Mouse (Mus musculus) limb, embryonic 14.5 days (tissue): ENCODE data around the gene Gm10638. TPM values are rescaled to one million over a fixed set of nuclear protein-coding genes. Genes with fewer than 3 reads are reported as not detected.

Experiments used
- ATAC-seq: fragments of 200-750 bp; cut with Nextera tagmentation; 2 replicates; pipeline ENCODE4 v1.8.0; 2017; ENCODE audit warnings: low read depth, moderate number of reproducible peaks, moderate TSS enrichment; ENCODE audit not compliant: low FRiP score
- DNase-seq: peaks from one replicate; pipeline ENCODE4 v3.0.0-alpha.2; 2015; ENCODE audit warnings: low spot score
- H3K27ac ChIP-seq: fragments of 300-500 bp; sonication (generic); replicated peaks from 2 replicates; pipeline ENCODE4 v1.5.1; 2014; ENCODE audit warnings: low read depth, mild to moderate bottlenecking, low read length, moderate library complexity, mixed read lengths
- H3K27me3 ChIP-seq: fragments of 300-500 bp; sonication (generic); 2 replicates; pipeline ENCODE4 v1.6.1; 2014; ENCODE audit warnings: low read length, mixed read lengths; ENCODE audit not compliant: control insufficient read depth, insufficient read depth
- H3K36me3 ChIP-seq: fragments of 300-500 bp; sonication (generic); 2 replicates; pipeline ENCODE4 v1.6.1; 2014; ENCODE audit warnings: mild to moderate bottlenecking, low read length, moderate library complexity, mixed read lengths; ENCODE audit not compliant: control insufficient read depth, insufficient read depth
- H3K4me1 ChIP-seq: fragments of 300-500 bp; sonication (generic); 2 replicates; pipeline ENCODE4 v1.6.1; 2014; ENCODE audit warnings: antibody characterized with exemption, low read length, mixed read lengths; ENCODE audit not compliant: control insufficient read depth, insufficient read depth
- H3K4me2 ChIP-seq: fragments of 300-500 bp; sonication (generic); replicated peaks from 2 replicates; pipeline ENCODE4 v1.6.1; 2014; ENCODE audit warnings: low read depth, mild to moderate bottlenecking, low read length, moderate library complexity; ENCODE audit not compliant: severe bottlenecking
- H3K4me3 ChIP-seq: fragments of 300-500 bp; sonication (generic); replicated peaks from 2 replicates; pipeline ENCODE4 v1.5.1; 2014; ENCODE audit warnings: low read length
- H3K9ac ChIP-seq: fragments of 300-500 bp; sonication (generic); 2 replicates; pipeline ENCODE4 v1.6.1; 2014; ENCODE audit warnings: mild to moderate bottlenecking, low read depth, low read length, moderate library complexity; ENCODE audit not compliant: severe bottlenecking
- H3K9me3 ChIP-seq: fragments of 300-500 bp; sonication (generic); 2 replicates; pipeline ENCODE4 v1.6.1; 2016; ENCODE audit warnings: low read length; ENCODE audit not compliant: control insufficient read depth
- POLR2A ChIP-seq: fragments of 200-500 bp; IDR thresholded peaks from 2 replicates; pipeline ENCODE4 v1.8.0; 2012; ENCODE audit warnings: inconsistent platforms, mild to moderate bottlenecking, moderate library complexity, borderline replicate concordance; ENCODE audit not compliant: insufficient read depth, insufficient read length; ENCODE audit errors: extremely low read depth
- WGBS: fragments of 180-500 bp; shearing (Covaris S2); extraction: QIAGEN DNeasy Blood & Tissue Kit; methylation state at CpG from one replicate; pipeline ENCODE4 v1.1.7; 2014; 5-methylcytosine and 5-hydroxymethylcytosine counted together
- polyA plus RNA-seq, 2 experiments: library from polyadenylated mRNA; depleted of rRNA in 1 of 2; stranded (reverse) in 1 of 2; unstranded in 1 of 2; fragments of >200 nt; fragmentation: Nextera tagmentation in 1 of 2; extraction: Ambion mirVana in 1 of 2; gene quantifications; 2 replicates each; pipeline versions ENCODE4 v1.2.1 to v1.2.3; 2012 to 2014

The Gm10638 gene
- polyA plus RNA-seq, 2 experiments = 2.9 to 5.3 TPM

DNA sequence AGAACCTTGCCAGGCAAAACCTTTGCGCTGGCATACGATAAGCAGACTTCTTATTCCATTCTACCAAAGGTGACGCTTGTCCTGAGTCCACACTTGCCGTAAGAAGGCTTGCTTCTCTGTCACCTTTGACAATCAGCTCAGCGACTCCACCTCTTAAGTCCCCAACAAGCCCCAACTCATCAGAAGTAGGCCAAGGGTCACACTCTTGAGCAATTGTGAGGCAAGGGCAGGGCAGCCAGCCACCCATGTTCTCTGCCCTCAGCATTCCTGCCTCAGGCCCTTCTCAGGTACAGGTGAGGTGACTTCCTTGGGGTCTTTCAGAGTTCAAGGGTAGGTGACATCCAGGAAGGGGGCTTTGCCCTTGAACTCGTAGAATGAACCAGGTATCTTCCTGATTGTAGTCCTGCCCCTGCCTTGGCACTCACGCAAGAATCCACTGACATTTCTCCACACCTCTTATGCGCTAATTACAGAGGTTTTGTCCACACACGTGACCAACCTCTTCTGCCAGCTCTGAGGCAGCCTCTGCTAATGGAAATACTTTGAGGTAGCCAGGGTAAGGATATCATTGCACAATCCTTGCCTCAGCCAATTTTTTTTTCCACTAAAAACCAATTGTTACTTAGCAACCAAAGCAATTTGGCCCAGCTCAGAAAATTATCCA is 21.2 kb downstream of the Gm10638 start:
- H3K9ac ChIP-seq = no peak overlapping the region
- 82% methylated on average over 9 of the region's 9 CpGs for WGBS
- no peak for ATAC-seq
- TF ChIP-seq POLR2A = no peak
- no peaks in the 10 kb centered on the region for H3K27me3 ChIP-seq
- no peak overlapping the region for H3K27ac ChIP-seq
- no peaks in the 10 kb centered on the region for H3K36me3 ChIP-seq
- H3K4me3 ChIP-seq = no peak overlapping the region
- H3K9me3 ChIP-seq = no peaks in the 10 kb centered on the region
- H3K4me1 ChIP-seq = peaks cover 10% of the 10 kb centered on the region; the same call in 1 of the 2 replicates
- H3K4me2 ChIP-seq = no peak overlapping the region
- DNase-seq = no peak

DNA sequence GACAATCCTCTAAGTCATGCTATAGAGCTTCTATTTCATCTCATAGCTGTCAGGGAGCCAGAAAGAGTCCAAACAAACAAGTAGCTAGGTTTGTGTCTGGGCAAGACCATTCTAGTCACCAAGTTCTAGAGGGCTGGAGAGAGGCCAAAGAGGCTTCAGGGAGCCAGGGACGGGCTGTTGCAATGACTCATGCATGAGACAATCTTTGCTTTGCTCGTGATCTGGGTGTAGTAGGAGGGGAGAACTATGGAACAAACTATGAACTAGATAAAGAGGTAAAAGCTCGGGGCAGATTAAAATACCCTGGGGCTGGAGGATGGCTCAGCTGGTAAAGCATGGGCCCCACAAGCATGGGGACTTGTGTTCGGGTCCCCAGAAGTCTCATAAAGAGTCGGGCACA is 23.0 kb downstream of the Gm10638 start:
- Histone ChIP-seq H3K27me3 (no peaks in the 10 kb centered on the region), H3K27ac (no peak overlapping the region), H3K4me3 (no peak overlapping the region), H3K4me2 (no peak overlapping the region), H3K9me3 (no peaks in the 10 kb centered on the region), H3K4me1 (peaks cover 10% of the 10 kb centered on the region; the same call in 1 of the 2 replicates), H3K9ac (no peak overlapping the region), H3K36me3 (no peaks in the 10 kb centered on the region)
- 68% methylated on average over 5 of the region's 5 CpGs for WGBS
- no peak for TF ChIP-seq POLR2A
- ATAC-seq (no peak), DNase-seq (no peak)

DNA sequence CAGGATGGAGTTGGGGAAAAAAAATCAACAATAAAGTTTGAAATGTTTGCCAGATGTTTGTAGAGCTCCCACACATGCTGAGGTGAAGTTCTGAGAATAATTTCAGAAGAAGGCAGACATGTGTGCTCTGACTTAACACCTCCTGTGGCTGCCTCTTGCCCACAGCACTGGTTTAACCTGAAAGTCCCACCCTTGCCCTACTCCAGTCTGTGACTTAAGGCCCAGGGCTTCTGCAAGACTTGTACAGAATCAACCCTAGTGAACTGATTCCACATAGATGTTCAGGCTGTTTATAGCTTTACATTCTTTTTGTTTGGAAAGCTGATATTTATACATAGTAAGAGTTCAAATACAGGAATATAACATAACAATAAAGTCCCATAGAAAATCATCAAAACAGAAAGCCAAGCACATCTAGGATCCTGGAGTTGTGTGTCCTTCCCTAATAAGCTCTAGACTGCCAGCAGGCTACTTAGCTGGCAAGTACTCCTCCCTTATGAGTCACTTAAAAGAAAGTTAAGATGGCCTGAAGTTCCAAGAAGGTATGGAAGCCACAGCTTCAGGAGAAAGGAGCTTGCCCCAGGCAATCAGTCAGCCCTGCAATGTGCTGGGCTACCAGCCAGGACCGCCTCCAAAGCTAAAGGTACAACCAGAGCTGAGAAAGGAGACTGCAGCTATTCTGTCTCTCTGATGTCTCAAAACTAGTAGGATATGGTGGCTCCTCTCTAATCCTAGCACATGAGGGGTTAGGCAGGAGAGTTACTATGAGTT is 24.6 kb downstream of the Gm10638 start:
- Histone ChIP-seq H3K36me3 (no peaks in the 10 kb centered on the region), H3K9ac (no peak overlapping the region), H3K27ac (no peak overlapping the region), H3K4me3 (no peak overlapping the region), H3K4me1 (peaks cover 10% of the 10 kb centered on the region; the same call in 1 of the 2 replicates), H3K9me3 (no peaks in the 10 kb centered on the region), H3K4me2 (no peak overlapping the region), H3K27me3 (no peaks in the 10 kb centered on the region)
- TF ChIP-seq POLR2A = no peak
- 59% methylated on average over 1 of the region's 1 CpGs for WGBS
- ATAC-seq = no peak
- DNase-seq = no peak

DNA sequence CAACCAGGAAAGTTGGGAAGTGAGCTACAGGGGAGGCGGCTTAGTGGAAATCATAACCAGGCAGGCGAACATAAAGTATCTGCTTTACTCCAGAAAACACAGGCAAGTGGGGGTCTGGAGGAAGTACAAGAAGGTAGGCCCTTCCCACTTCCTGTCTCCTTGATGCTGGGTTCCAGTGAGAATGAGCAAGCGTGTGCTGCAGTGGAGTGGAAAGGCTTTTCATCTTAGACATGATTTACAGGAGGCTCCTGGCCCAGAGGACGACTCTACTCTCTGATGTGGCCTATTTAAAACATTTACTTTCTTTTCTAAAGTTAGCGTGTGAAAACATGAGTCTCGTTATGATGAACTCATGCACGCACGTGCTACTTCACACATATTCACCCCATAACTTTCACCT is 33.7 kb downstream of the Gm10638 start:
- TF ChIP-seq POLR2A = no peak
- H3K9me3 ChIP-seq = no peaks in the 10 kb centered on the region
- WGBS = 40% methylated on average over 8 of the region's 8 CpGs
- DNase-seq = no peak
- peaks cover 3% of the 10 kb centered on the region; the same call in 1 of the 2 replicates for H3K4me1 ChIP-seq
- H3K9ac ChIP-seq = no peak overlapping the region
- H3K4me2 ChIP-seq = no peak overlapping the region
- no peaks in the 10 kb centered on the region for H3K36me3 ChIP-seq
- no peaks in the 10 kb centered on the region for H3K27me3 ChIP-seq
- no peak overlapping the region for H3K4me3 ChIP-seq
- ATAC-seq = no peak
- no peak overlapping the region for H3K27ac ChIP-seq

DNA sequence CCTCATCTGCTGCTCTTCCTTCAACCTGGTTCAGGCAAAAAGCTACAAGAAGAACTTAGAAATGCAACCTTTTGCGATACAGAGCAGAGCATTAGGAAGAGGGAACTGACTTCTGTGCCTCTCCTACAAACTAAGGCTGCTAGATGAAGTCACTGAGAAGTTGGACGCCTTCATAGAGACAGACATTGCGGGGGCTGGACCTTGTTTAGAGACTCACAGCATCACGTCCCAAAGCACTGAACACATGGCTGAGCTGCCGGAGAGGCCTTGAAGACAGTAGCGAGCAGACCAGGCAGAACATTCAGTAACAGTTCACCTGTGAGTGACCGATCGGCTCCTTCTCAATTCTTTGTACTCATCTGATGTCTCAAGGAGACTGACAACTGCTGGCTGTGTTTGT is 35.6 kb downstream of the Gm10638 start:
- WGBS = 94% methylated on average over 8 of the region's 8 CpGs
- Histone ChIP-seq H3K36me3 (no peaks in the 10 kb centered on the region), H3K27me3 (no peaks in the 10 kb centered on the region), H3K4me2 (no peak overlapping the region), H3K9me3 (no peaks in the 10 kb centered on the region), H3K4me1 (peaks cover 3% of the 10 kb centered on the region; the same call in 1 of the 2 replicates), H3K9ac (no peak overlapping the region), H3K27ac (no peak overlapping the region), H3K4me3 (no peak overlapping the region)
- ATAC-seq (no peak), DNase-seq (no peak)
- TF ChIP-seq POLR2A = no peak
